Comparison of ENCODE assay signal across 1 mouse cellular context in the genomic region with DNA sequence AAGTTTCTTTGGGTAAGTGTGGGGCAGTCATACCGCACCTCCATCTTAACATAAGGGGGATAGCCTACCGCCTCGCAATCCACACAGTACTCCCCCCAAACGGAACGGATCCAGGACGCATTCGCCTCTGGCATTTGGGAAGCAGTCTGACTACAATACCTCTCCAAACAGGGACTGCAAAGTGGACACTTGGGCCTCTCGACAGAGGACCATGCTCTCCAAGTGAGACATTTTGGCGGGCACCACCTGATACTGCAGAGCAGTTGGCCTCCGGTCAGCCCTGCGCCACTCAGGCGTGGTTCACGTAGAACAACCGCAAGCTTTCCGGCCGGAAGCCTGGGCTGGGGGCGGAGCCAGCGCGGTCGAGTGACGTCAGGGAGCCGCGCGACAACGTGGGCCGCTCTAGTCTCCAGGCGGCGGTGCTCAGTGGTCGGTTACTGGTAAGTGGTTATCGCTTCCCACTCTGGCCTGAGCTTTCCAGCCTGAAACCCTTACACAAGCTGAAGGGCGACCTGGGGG.
TF ChIP-seq lines count a peak whose summit lies in the region.

A gene (minus strand): TSS at position 397 of the 519 bp plus-strand sequence.

TF ChIP-seq in MEL, 35 proteins besides CTCF, POLR2A, EP300 and RAD21 (continued from another document):
- TF ChIP-seq BHLHE40 (IDR thresholded peaks at IDR 0.05; ENCODE audit: borderline replicate concordance, low read depth, low read length) (no peak), SIN3A (IDR thresholded peaks at IDR 0.05; ENCODE audit: low read length) (peak; percentile 96), TBP (IDR thresholded peaks at IDR 0.05; ENCODE audit: low read depth, low read length) (peak; percentile 90), NRF1 (IDR thresholded peaks at IDR 0.05; ENCODE audit: insufficient read depth, low read depth, low read length, poor library complexity, severe bottlenecking) (peak; percentile 48; the same call in 1 of the 2 replicates), MYC (IDR thresholded peaks at IDR 0.05; ENCODE audit: low read depth, low read length) (peak; percentile 96), CHD2 (IDR thresholded peaks at IDR 0.05; ENCODE audit: low read length) (no peak; the same call in 1 of the 2 replicates), KAT2A (conservative IDR thresholded peaks at IDR 0.05; ENCODE audit: low read depth, low read length) (peak; percentile 77; the same call in 1 of the 2 replicates), MAFK (IDR thresholded peaks at IDR 0.05; ENCODE audit: borderline replicate concordance, low read depth, low read length) (no peak), USF1 (IDR thresholded peaks at IDR 0.05; ENCODE audit: low read depth, low read length) (peak; percentile 57), GATA1 (IDR thresholded peaks at IDR 0.05; ENCODE audit: low read depth, low read length) (0 out of 2 replicates have a peak, but pooled peaks have one; percentile 39), MAZ (IDR thresholded peaks at IDR 0.05; ENCODE audit: low read depth, low read length) (peak; percentile 81), POLR2AphosphoS5 (IDR thresholded peaks at IDR 0.05; ENCODE audit: borderline replicate concordance, low read depth, low read length) (peak; percentile 94; the same call in 1 of the 2 replicates), GABPA (IDR thresholded peaks at IDR 0.05; ENCODE audit: low read depth, low read length) (peak; percentile 69; the same call in 1 of the 2 replicates), CHD1 (IDR thresholded peaks at IDR 0.05; ENCODE audit: low read depth, low read length) (peak; percentile 40)
